Mouse (Mus musculus) erythroblast, embryonic 14.5 days (primary cell): ENCODE results near the gene Cdh1. TPM values are rescaled to one million over a fixed set of nuclear protein-coding genes. Genes with fewer than 3 reads are reported as not detected.

ENCODE experiments used
- H3K27me3 ChIP-seq: 2 replicates; pipeline ENCODE4 v1.6.1; 2012; ENCODE audit warnings: inconsistent platforms; ENCODE audit not compliant: control insufficient read depth
- H3K36me3 ChIP-seq: 2 replicates; pipeline ENCODE4 v1.6.1; 2012; ENCODE audit warnings: mild to moderate bottlenecking, inconsistent platforms; ENCODE audit not compliant: control insufficient read depth
- H3K4me1 ChIP-seq: 2 replicates; pipeline ENCODE4 v1.6.1; 2012; ENCODE audit warnings: inconsistent platforms; ENCODE audit not compliant: control insufficient read depth
- H3K4me3 ChIP-seq: replicated peaks from 2 replicates; pipeline ENCODE3; 2012; ENCODE audit warnings: moderate library complexity, mild to moderate bottlenecking, inconsistent platforms
- H3K9me3 ChIP-seq: 2 replicates; pipeline ENCODE4 v1.6.1; 2012; ENCODE audit warnings: low read length, inconsistent platforms, mixed read lengths; ENCODE audit not compliant: control insufficient read depth
- GATA1 ChIP-seq: IDR thresholded peaks from 2 replicates; pipeline ENCODE4 v1.6.1; 2012; ENCODE audit warnings: low read length, inconsistent platforms, mixed read lengths
- TAL1 ChIP-seq: IDR thresholded peaks from 3 replicates; pipeline ENCODE4 v1.6.1; 2012; ENCODE audit warnings: low read length, inconsistent platforms, mixed read lengths
- polyA plus RNA-seq: library from polyadenylated mRNA; stranded (reverse); fragments of >175 nt; gene quantifications from 2 replicates; pipeline ENCODE4 v1.2.3, GENCODE M21; 2012

The Cdh1 gene
- polyA plus RNA-seq, 1 experiment: not detected

DNA sequence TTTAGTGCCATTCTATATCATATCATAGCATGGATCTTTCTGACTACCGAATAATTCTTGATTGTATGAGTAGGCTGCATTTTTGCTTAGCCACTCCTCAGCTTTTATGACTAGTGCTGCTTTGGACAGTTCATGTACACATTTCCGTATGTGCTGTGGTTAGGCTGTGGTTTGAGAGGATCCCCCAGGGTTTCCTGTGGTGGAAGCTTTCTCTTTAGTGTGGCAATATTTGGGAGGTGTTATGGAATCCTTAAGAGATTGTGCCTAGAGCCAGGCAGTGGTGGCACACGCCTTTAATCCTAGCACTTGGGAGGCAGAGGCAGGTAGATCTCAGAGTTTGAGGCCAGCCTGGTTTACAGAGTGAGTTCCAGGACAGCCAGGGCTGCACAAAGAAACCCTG is 98.2 kb downstream of the Cdh1 start:
- H3K4me3 ChIP-seq: no peak overlapping the region
- H3K4me1 ChIP-seq: no peaks in the 10 kb centered on the region
- peaks cover 34% of the 10 kb centered on the region for H3K36me3 ChIP-seq
- no peaks in the 10 kb centered on the region for H3K9me3 ChIP-seq
- TF ChIP-seq TAL1: no peak
- no peak for TF ChIP-seq GATA1
- H3K27me3 ChIP-seq: no peaks in the 10 kb centered on the region

DNA sequence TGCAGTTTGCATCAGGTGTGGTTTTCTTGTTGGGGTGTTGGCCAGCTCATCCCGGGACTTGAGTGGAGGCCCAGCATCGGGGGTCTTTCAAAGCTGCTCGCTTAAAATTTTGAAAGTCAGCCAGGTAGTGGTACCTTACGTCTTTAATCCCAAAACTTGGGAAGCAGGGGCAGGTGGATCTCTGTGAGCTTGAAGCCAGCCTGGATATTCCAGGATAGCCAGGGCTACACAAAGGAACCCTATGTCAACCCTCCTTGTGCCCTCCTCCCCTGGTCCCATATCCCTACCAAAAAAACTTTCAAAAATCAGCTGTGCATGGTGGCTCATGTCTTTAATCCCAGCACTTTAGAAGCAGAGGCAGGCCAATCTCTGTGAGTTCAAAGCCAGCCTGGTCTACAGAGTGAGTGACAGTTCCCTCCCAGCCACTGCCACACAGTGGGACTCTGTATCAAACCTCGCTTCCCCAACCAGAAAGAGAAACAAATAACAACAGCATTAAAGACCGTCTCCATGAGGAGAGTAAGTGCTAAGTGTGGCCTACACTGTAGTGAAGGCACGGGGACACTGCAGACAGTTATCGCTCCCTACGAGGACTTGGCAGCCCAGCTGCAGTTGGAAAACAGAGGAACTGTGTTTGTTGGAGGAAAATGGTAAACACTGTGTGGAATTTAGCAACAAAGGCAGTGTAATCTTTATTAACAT is 101.2 kb downstream of the Cdh1 start:
- Histone ChIP-seq H3K4me1 (no peaks in the 10 kb centered on the region), H3K36me3 (peaks cover 12% of the 10 kb centered on the region), H3K27me3 (no peaks in the 10 kb centered on the region), H3K4me3 (no peak overlapping the region), H3K9me3 (no peaks in the 10 kb centered on the region)
- TF ChIP-seq TAL1 (no peak), GATA1 (no peak)

DNA sequence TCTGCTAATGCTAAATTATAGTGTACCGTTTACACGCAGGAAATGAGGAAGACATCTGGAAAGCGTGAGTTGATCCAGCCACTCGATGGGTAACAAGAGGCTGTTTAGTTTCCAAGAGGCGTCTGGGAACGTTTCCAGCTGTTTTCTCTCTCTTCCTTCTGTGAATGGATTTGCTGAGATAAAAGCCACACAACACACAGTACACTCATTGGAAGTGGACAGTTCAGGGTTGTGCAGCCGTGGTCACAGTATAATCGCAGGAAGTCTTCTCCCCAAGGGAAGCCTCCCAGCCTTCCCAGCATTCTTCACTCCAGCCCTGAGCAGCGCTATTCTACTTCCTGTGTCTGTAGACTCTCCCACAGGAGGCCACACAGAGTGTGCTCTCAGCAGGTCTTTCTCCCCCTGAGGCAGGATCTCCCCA is 101.8 kb downstream of the Cdh1 start:
- Histone ChIP-seq H3K9me3 (no peaks in the 10 kb centered on the region), H3K27me3 (no peaks in the 10 kb centered on the region), H3K4me1 (no peaks in the 10 kb centered on the region), H3K36me3 (peaks cover 9% of the 10 kb centered on the region), H3K4me3 (no peak overlapping the region)
- no peak for TF ChIP-seq GATA1
- no peak for TF ChIP-seq TAL1

DNA sequence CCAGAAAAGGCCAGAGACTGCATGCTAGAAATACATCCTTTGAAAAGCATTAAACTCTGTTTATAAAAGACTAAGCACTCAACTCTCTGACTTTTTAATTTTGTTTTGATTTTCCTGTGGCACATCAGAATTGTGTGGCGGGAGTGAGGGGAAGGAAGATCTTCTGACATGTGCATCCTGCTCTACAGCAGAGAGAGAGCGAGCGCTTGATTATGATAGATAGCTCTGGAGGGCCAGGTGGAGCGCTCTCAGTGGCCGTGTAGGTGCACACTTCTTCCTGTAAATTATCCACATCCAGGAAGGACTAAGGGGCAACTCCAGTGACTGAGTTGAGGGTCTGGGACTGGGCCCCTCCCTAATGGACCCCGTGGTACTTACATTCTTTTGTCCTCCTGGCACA is 103.0 kb downstream of the Cdh1 start:
- Histone ChIP-seq H3K4me3 (no peak overlapping the region), H3K27me3 (no peaks in the 10 kb centered on the region), H3K9me3 (no peaks in the 10 kb centered on the region), H3K36me3 (peaks cover 5% of the 10 kb centered on the region), H3K4me1 (no peaks in the 10 kb centered on the region)
- TF ChIP-seq GATA1 (no peak), TAL1 (no peak)

DNA sequence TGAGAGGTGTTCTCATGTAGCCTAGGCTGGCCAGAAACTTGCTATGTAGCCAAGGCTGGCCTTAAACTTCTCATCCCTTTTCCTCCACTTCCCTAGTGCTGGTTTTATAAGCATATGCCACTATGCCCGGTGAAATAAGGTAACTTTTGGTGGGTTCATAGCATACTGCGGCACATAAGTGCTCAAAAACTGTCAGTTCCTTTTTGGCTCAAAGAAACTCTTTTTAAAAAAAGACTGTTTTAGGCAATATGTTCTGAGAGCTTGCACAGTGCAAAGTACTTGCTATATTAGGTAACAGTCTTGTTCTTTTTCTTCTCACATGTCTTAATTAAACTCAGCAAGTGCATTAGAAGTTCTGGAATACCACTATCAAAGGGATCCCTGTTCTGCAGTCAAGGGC is 106.9 kb downstream of the Cdh1 start:
- TF ChIP-seq GATA1 (no peak), TAL1 (no peak)
- Histone ChIP-seq H3K4me1 (no peaks in the 10 kb centered on the region), H3K4me3 (no peak overlapping the region), H3K9me3 (no peaks in the 10 kb centered on the region), H3K27me3 (no peaks in the 10 kb centered on the region), H3K36me3 (no peaks in the 10 kb centered on the region)

DNA sequence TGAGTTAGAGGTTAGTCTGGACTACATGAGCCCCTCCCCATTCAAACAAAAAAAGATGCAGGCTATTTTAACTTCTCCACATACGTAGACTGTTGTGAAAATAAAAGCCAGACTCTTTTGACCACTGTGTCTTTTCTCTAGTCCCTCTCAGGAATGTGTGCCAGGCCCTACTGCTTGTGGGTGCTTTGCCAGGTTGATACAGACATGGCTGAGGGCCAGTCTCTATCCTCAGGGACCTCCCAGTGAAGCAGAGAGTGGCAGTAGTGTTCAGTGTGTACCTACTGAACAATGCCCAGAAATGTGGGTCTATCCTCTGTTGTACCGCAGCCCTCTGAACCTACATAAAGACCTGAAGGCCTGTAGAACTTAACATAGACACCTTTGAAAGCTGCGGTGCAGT is 109.3 kb downstream of the Cdh1 start:
- Histone ChIP-seq H3K4me1 (no peaks in the 10 kb centered on the region), H3K27me3 (no peaks in the 10 kb centered on the region), H3K36me3 (no peaks in the 10 kb centered on the region; the same call in 1 of the 2 replicates), H3K9me3 (no peaks in the 10 kb centered on the region), H3K4me3 (no peak overlapping the region)
- TF ChIP-seq TAL1 (no peak), GATA1 (no peak)

DNA sequence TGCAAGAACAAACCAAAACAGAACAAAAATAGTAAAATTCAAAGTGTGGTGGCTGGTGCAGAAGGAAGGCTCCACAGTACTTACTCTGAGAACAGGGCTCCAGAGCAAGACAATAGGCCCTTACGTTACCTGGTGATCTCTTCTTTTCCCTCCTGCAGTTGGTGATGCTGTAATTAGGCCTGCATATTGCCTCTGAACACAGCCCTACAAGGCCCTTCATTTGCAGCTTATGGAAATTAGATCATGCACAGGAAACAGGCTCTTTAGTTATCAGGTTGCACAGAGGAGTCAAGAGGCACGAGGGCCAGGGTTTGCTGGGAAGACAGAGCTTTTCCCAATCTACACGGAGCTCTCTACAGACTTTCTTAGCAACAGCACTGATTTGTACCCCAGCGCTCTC is 111.1 kb downstream of the Cdh1 start:
- Histone ChIP-seq H3K27me3 (no peaks in the 10 kb centered on the region), H3K4me3 (no peak overlapping the region), H3K36me3 (no peaks in the 10 kb centered on the region; the same call in none of the 2 replicates), H3K4me1 (no peaks in the 10 kb centered on the region), H3K9me3 (no peaks in the 10 kb centered on the region)
- TF ChIP-seq TAL1 (no peak), GATA1 (no peak)

DNA sequence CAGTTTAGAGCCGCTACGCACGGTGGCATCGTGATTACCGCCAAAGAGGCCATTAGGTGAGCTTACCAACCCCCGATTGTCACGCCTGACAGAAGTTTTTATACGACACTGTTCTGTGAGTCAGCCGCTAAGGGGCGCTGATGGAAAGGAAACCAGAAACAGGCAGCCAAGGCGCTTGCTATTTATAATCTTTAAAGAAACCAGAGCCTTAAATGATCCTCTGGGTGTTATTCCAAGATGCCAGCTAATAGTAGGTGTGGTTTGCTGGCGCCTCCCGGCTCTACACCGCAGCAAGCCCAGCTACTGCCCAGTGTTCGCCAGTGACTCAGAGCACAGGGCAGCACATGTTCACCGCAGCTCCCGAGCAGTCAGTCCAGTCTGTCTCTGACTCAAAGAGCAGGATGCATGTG is 114.9 kb downstream of the Cdh1 start:
- Histone ChIP-seq H3K4me1 (no peaks in the 10 kb centered on the region), H3K9me3 (no peaks in the 10 kb centered on the region), H3K36me3 (peaks cover 9% of the 10 kb centered on the region), H3K4me3 (no peak overlapping the region), H3K27me3 (no peaks in the 10 kb centered on the region)
- TF ChIP-seq TAL1 (no peak), GATA1 (no peak)

Other genes with a start within 250 kb of the Cdh1 start
- 0.01 and 0.02 TPM in 2 replicates for gene Zfp90, start 188.0 kb upstream of the Cdh1 start, polyA plus RNA-seq
- not detected in 2 replicates for gene 6030452D12Rik, start 102.8 kb upstream of the Cdh1 start, polyA plus RNA-seq
- gene Cdh3, start 92.5 kb upstream of the Cdh1 start, polyA plus RNA-seq: 0.02 TPM in 1 of 2 replicates, not detected in the other
- 1.6 and 2.0 TPM in 2 replicates for gene Gm10073, start 29.9 kb upstream of the Cdh1 start, polyA plus RNA-seq
- 0.05 and 0.09 TPM in 2 replicates for gene Tango6, start 79.7 kb downstream of the Cdh1 start, polyA plus RNA-seq